Mouse (Mus musculus) heart, embryonic 15.5 days (tissue): ENCODE data around the gene Ezh1. TPM values are rescaled to one million over a fixed set of nuclear protein-coding genes. Genes with fewer than 3 reads are reported as not detected.

ENCODE experiments used
- ATAC-seq: fragments of 200-750 bp; cut with Nextera tagmentation; replicated peaks from 2 replicates; pipeline ENCODE4 v1.8.0; 2017; ENCODE audit warnings: low read depth, moderate TSS enrichment; ENCODE audit not compliant: insufficient number of reproducible peaks, insufficient read depth, low FRiP score
- H3K27ac ChIP-seq: fragments of 300-500 bp; sonication (generic); 2 replicates; pipeline ENCODE4 v1.5.1; 2015; ENCODE audit warnings: mild to moderate bottlenecking, inconsistent platforms
- H3K27me3 ChIP-seq: fragments of 300-500 bp; sonication (generic); 2 replicates; pipeline ENCODE4 v1.6.1; 2015; ENCODE audit warnings: inconsistent platforms
- H3K36me3 ChIP-seq: fragments of 300-500 bp; sonication (generic); 2 replicates; pipeline ENCODE4 v1.6.1; 2015; ENCODE audit warnings: mild to moderate bottlenecking, inconsistent platforms
- H3K4me1 ChIP-seq: fragments of 300-500 bp; sonication (generic); replicated peaks from 2 replicates; pipeline ENCODE4 v1.6.1; 2015; ENCODE audit warnings: inconsistent platforms
- H3K4me2 ChIP-seq: fragments of 300-500 bp; sonication (generic); 2 replicates; pipeline ENCODE4 v1.6.1; 2015; ENCODE audit warnings: inconsistent platforms, mild to moderate bottlenecking, moderate library complexity
- H3K4me3 ChIP-seq: fragments of 300-500 bp; sonication (generic); 2 replicates; pipeline ENCODE4 v1.5.1; 2015; ENCODE audit warnings: mild to moderate bottlenecking, inconsistent platforms
- H3K9ac ChIP-seq: fragments of 300-500 bp; sonication (generic); 2 replicates; pipeline ENCODE4 v1.6.1; 2015; ENCODE audit warnings: mild to moderate bottlenecking, inconsistent platforms
- H3K9me3 ChIP-seq: fragments of 300-500 bp; sonication (generic); replicated peaks from 2 replicates; pipeline ENCODE4 v1.6.1; 2016; ENCODE audit warnings: inconsistent platforms
- WGBS: fragments of 180-500 bp; shearing (Covaris S2); methylation state at CpG from one replicate; pipeline ENCODE4 v1.1.7; 2015; ENCODE audit warnings: mixed read lengths; 5-methylcytosine and 5-hydroxymethylcytosine counted together
- polyA plus RNA-seq: library from polyadenylated mRNA; unstranded; fragments of >200 nt; fragmentation: Nextera tagmentation; extraction: Ambion mirVana; gene quantifications from 2 replicates; pipeline ENCODE4 v1.2.1, GENCODE M21; 2015

Ezh1 gene
- polyA plus RNA-seq, 1 experiment from 2014 or later = 13.3 TPM

- Histone ChIP-seq H3K4me3 (no peak overlapping the region), H3K9ac (no peak overlapping the region), H3K36me3 (0 out of 2 replicates have a peak, but pooled peaks cover 4% of the 10 kb centered on the region), H3K4me1 (peaks cover 50% of the 10 kb centered on the region), H3K27me3 (no peaks in the 10 kb centered on the region), H3K27ac (peak overlapping the region; percentile 80), H3K9me3 (no peaks in the 10 kb centered on the region), H3K4me2 (no peak overlapping the region; the same call in 1 of the 2 replicates)
- ATAC-seq = peak; percentile 85
- 7% methylated on average over 6 of the region's 6 CpGs for WGBS
These were observed 36.6 kb downstream of the Ezh1 start for GRCm38 (mm10) chr11:101189495-101190180.

- ATAC-seq = no peak
- Histone ChIP-seq H3K4me2 (no peak overlapping the region), H3K4me3 (no peak overlapping the region), H3K27ac (peak overlapping the region; percentile 80; the same call in 1 of the 2 replicates), H3K9me3 (no peaks in the 10 kb centered on the region), H3K4me1 (peaks cover 37% of the 10 kb centered on the region), H3K36me3 (0 out of 2 replicates have a peak, but pooled peaks cover 4% of the 10 kb centered on the region), H3K27me3 (0 out of 2 replicates have a peak, but pooled peaks cover 3% of the 10 kb centered on the region), H3K9ac (no peak overlapping the region)
- WGBS = 76% methylated on average over 11 of the region's 11 CpGs
These were observed 38.0 kb downstream of the Ezh1 start for GRCm38 (mm10) chr11:101188166-101188805.

- WGBS = 87% methylated on average over 5 of the region's 5 CpGs
- 0 out of 2 replicates have a peak, but pooled peaks cover 5% of the 10 kb centered on the region for H3K27me3 ChIP-seq
- ATAC-seq = no peak
These were observed 38.7 kb downstream of the Ezh1 start for GRCm38 (mm10) chr11:101187541-101187940.

GRCm38 (mm10) chr11:101186526-101187247 is 39.6 kb downstream of the Ezh1 start:
- H3K9ac ChIP-seq = no peak overlapping the region
- H3K9me3 ChIP-seq = no peaks in the 10 kb centered on the region
- no peak overlapping the region for H3K4me2 ChIP-seq
- H3K36me3 ChIP-seq = no peaks in the 10 kb centered on the region
- 79% methylated on average over 27 of the region's 27 CpGs for WGBS
- H3K27ac ChIP-seq = no peak overlapping the region
- H3K27me3 ChIP-seq = 0 out of 2 replicates have a peak, but pooled peaks cover 5% of the 10 kb centered on the region
- no peak for ATAC-seq
- peaks cover 30% of the 10 kb centered on the region for H3K4me1 ChIP-seq
- H3K4me3 ChIP-seq = no peak overlapping the region

More at GRCm38 (mm10) chr11:101187541-101187940, 38.7 kb downstream of the Ezh1 start:
- Histone ChIP-seq H3K9ac (no peak overlapping the region), H3K27ac (no peak overlapping the region), H3K9me3 (no peaks in the 10 kb centered on the region), H3K4me3 (no peak overlapping the region), H3K36me3 (0 out of 2 replicates have a peak, but pooled peaks cover 2% of the 10 kb centered on the region), H3K4me2 (no peak overlapping the region), H3K4me1 (peaks cover 30% of the 10 kb centered on the region)

- no peak overlapping the region for H3K9ac ChIP-seq
- H3K27ac ChIP-seq = no peak overlapping the region
- ATAC-seq = no peak
- no peaks in the 10 kb centered on the region for H3K36me3 ChIP-seq
- WGBS = 91% methylated on average over 4 of the region's 4 CpGs
- 0 out of 2 replicates have a peak, but pooled peaks cover 5% of the 10 kb centered on the region for H3K27me3 ChIP-seq
- H3K4me1 ChIP-seq = peaks cover 19% of the 10 kb centered on the region
- no peaks in the 10 kb centered on the region for H3K9me3 ChIP-seq
- no peak overlapping the region for H3K4me3 ChIP-seq
- no peak overlapping the region for H3K4me2 ChIP-seq
These were observed 40.8 kb downstream of the Ezh1 start for GRCm38 (mm10) chr11:101185441-101185840.

GRCm38 (mm10) chr11:101184984-101185383 is 41.3 kb downstream of the Ezh1 start:
- no peak overlapping the region for H3K4me3 ChIP-seq
- H3K27ac ChIP-seq = no peak overlapping the region
- H3K9me3 ChIP-seq = no peaks in the 10 kb centered on the region
- H3K4me1 ChIP-seq = peaks cover 17% of the 10 kb centered on the region
- H3K4me2 ChIP-seq = no peak overlapping the region
- 87% methylated on average over 12 of the region's 12 CpGs for WGBS
- no peaks in the 10 kb centered on the region for H3K36me3 ChIP-seq
- H3K9ac ChIP-seq = no peak overlapping the region
- no peak for ATAC-seq
- 0 out of 2 replicates have a peak, but pooled peaks cover 5% of the 10 kb centered on the region for H3K27me3 ChIP-seq

- peaks cover 20% of the 10 kb centered on the region; the same call in 1 of the 2 replicates for H3K27me3 ChIP-seq
- no peak overlapping the region for H3K4me2 ChIP-seq
- H3K27ac ChIP-seq = no peak overlapping the region
- no peak; the same call in 1 of the 2 replicates for ATAC-seq
- H3K36me3 ChIP-seq = no peaks in the 10 kb centered on the region
- peaks cover 9% of the 10 kb centered on the region; the same call in 1 of the 2 replicates for H3K4me1 ChIP-seq
- H3K9ac ChIP-seq = no peak overlapping the region
- no peaks in the 10 kb centered on the region for H3K9me3 ChIP-seq
- 57% methylated on average over 14 of the region's 14 CpGs for WGBS
- H3K4me3 ChIP-seq = no peak overlapping the region
These were observed 43.3 kb downstream of the Ezh1 start for GRCm38 (mm10) chr11:101182771-101183517.

- no peaks in the 10 kb centered on the region for H3K36me3 ChIP-seq
- no peak overlapping the region for H3K9ac ChIP-seq
- no peak overlapping the region for H3K4me3 ChIP-seq
- H3K27me3 ChIP-seq = peaks cover 30% of the 10 kb centered on the region
- no peak overlapping the region for H3K4me2 ChIP-seq
- ATAC-seq = no peak
- peaks cover 14% of the 10 kb centered on the region for H3K4me1 ChIP-seq
- H3K27ac ChIP-seq = no peak overlapping the region
- WGBS = 90% methylated on average over 11 of the region's 11 CpGs
- H3K9me3 ChIP-seq = no peaks in the 10 kb centered on the region
These were observed 44.3 kb downstream of the Ezh1 start for GRCm38 (mm10) chr11:101181961-101182360.

GRCm38 (mm10) chr11:101180846-101181740 is 45.2 kb downstream of the Ezh1 start:
- ATAC-seq = no peak
- Histone ChIP-seq H3K4me3 (no peak overlapping the region), H3K27me3 (peaks cover 37% of the 10 kb centered on the region), H3K36me3 (no peaks in the 10 kb centered on the region), H3K9ac (no peak overlapping the region), H3K9me3 (no peaks in the 10 kb centered on the region), H3K4me1 (peaks cover 22% of the 10 kb centered on the region), H3K27ac (no peak overlapping the region), H3K4me2 (no peak overlapping the region)
- WGBS = 42% methylated on average over 10 of the region's 10 CpGs

- no peak overlapping the region for H3K9ac ChIP-seq
- no peak overlapping the region for H3K27ac ChIP-seq
- H3K9me3 ChIP-seq = no peaks in the 10 kb centered on the region
- H3K4me2 ChIP-seq = no peak overlapping the region
- no peak overlapping the region for H3K4me3 ChIP-seq
- 66% methylated on average over 17 of the region's 17 CpGs for WGBS
- ATAC-seq = no peak
- no peaks in the 10 kb centered on the region for H3K36me3 ChIP-seq
- peaks cover 39% of the 10 kb centered on the region for H3K27me3 ChIP-seq
- peaks cover 29% of the 10 kb centered on the region for H3K4me1 ChIP-seq
These were observed 46.0 kb downstream of the Ezh1 start for GRCm38 (mm10) chr11:101180261-101180660.
